Mouse (Mus musculus) ES-CJ7 (cell line): ENCODE data around the gene Msmo1.

Source experiments
- DNase-seq: peaks from one replicate; pipeline ENCODE4 v3.0.0; 2011; ENCODE audit warnings: low read depth, low spot score

The Msmo1 gene

DNA sequence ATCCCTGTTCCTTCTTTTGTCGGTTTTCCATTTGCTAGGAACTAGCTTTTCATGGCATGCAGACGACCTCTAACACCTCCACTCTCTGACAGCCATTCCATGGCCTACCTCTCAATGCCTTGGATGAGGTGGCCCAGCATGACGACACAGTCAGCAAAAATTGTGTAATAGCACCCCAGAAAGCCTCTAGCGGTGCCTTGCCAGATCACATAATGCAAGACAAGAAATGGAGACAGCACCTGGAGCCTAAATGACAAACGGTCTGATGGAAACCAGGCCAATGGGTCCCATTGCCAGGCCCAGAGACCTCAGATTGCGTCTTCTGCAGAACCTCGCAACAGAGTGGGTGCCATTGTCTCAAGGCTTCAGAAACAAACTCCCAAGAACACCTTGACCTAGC, 21.1 kb downstream of the Msmo1 start:
- no peak for DNase-seq

DNA sequence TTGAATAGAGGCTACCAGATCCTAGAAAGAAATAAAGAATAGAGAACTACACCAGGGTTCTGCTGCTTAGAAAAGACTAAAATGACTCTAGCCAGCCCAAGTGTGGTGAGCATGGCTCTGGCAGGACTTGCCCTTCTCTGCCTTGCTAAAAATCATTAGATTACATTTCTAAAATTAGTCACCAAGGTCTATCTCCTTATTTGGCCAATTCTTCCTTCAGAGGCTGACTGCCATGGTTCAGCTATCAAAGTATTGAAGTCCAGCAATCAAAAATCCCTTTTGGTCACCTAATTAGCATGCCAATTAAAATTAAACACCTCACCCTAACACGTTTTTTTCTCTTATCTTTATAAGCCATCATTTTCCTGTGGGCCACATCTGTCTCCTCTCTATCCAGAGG, 22.0 kb downstream of the Msmo1 start:
- no peak for DNase-seq

DNA sequence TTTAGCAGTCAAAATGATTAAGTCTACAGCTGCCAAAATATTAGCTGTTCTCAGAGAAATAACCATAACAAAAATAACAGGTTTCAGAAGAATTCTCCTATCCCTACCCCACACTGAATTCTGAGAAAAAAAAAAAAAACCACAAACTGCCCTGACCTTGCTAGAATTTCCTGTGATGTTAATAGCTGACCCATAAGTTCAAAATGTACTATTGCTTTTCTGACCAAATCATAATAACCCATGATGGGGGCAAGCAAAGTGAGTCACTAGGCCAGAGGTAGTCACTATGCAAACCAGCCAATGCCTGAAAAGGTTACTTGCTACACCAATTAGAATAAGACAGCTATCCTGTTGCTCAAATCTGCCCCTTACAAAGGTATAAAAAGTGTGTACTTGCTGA, 26.1 kb downstream of the Msmo1 start:
- no peak for DNase-seq

DNA sequence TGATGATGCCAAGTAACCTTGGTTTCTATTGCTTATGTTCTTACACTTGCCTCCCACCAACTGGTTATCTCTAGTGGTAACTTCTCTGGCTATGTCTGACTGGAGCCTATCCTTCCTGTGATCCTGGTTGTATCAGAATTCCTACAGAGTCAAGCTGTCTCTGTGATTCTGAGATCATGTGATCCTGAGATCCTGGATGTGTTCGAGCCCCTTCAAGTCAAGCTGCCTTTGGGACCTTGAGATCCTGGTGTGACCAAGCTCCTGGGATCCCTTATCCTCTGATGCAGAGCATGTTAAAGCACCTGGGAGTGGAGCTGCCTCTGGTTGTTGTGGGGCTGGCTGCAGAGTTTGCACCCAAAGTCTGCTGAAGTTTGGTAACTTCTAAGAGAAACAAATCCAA, 30.4 kb downstream of the Msmo1 start:
- no peak for DNase-seq

GRCm38 (mm10) chr8:64692651-64693201, 40.9 kb downstream of the Msmo1 start, which contains the start of gene Cpe:
TSS of gene Cpe (minus strand) at chr8:64693054.
- DNase-seq, result peak; percentile 90

GRCm38 (mm10) chr8:64691591-64692401, 41.8 kb downstream of the Msmo1 start:
- no peak for DNase-seq

DNA sequence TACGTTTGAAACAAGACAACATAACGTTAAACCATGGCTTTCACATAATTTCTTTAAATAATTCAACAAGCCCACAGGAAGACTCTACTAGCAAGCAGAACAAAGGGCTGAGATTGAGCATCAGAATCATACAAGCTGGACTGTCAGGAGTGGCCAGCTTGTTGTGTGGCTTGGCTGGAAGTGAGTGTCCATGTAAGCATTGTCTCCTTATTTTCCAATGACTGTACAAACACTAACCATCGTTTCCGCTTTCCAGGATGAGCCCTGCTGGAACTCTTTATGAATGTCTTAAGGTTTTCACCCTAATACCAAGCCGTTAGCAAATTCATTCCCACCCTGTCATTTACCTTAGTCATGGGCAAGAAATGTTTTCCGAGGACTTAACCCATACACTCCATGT, 42.7 kb downstream of the Msmo1 start:
- no peak for DNase-seq

DNA sequence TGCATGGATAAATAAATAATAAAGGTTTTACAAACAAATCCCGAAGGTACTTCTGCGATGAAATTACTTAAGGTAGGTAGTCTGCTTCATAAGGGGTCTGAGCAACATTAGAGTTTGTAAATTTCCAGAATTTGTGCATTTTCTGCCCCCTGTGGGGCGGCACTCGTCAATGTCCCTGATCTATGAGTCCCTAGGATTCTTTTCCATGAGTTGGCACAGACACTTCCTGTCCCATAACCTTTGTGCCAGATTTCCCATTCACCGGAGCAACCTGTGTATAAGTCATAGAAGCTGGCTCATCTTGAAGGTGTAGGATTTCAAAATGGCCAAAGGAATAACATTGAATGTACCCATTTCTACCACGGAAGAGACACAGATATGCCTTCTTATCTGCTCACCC, 43.3 kb downstream of the Msmo1 start:
- DNase-seq, result no peak

DNA sequence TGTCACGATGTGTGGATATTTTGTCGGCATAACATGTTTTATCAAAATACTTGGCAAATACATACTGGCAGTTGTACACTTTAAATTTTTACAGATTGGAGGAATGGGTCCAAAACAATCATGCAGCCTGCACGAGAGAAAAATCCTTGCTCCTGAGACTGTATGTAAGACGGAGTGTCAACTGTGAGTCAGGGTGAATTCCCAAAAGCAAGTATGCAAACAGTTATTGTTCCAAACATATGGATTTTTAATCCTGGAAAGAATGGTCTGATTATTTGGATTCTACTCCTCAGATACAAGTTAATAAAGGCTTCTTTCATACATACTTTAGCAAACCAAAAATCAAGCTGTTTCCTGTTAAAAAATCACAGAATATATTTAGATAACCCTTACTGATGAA, 44.9 kb downstream of the Msmo1 start:
- DNase-seq, result no peak

- no peak for DNase-seq
Measured at GRCm38 (mm10) chr8:64688161-64688560, 45.4 kb downstream of the Msmo1 start.

DNA sequence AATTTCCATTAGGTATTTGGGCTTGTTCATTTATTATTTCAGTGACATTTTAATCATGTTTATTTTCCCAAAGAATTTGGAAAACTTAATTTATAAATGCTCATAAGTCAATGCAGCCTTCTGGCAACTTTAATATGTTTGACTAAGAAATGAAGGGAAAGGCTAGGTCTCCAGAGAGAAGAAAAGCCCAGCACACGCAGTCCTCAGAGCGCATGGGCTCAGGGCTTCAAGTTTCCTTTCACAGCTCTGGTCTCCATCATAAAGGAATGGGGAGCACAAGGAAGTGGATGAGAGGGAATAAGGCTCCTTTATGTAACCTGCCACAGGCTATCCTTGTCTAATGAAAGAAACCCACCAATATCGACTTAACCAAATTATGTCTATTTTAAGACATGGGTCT, 51.1 kb downstream of the Msmo1 start:
- no peak for DNase-seq

DNA sequence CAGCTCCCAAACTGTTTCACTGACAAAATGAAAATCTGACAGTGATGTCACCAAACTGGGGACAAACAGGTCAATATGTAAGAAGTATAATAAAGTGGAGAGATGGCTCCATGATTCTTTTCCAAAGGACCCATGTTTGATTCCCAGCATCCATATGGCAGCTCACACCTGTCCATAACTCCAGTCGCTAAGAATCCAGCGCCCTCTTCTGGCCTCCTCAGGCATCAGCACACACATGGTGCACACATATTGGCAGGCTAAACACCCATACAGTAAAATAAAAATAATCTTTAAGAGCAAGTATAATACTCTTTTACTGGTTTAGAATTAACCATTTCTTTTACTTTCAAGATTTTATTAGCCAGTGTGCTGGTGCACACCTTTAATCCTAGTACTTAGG, 57.2 kb downstream of the Msmo1 start:
- peak; percentile 33 for DNase-seq

GRCm38 (mm10) chr8:64674951-64675585, 58.5 kb downstream of the Msmo1 start:
- no peak for DNase-seq

DNA sequence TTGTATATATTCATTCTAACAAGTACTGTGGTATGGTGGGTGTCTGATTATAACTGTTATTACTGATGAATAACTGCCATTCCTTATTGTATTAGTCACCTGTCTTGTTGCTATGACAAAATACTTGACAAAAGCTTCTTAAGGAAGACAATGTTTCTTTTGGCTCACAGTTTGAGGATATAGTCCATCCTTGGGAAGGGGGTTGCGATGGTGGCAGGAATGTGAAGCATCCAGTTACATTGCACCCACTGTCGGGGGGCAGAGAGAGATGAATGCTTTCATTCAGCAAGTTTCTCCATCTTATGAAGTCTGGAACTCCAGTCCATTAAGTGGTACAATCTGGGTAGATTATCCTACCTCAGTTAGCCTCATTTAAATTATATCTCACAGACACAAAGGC, 60.7 kb downstream of the Msmo1 start:
- no peak for DNase-seq

GRCm38 (mm10) chr8:64671937-64672336, 61.7 kb downstream of the Msmo1 start:
- no peak for DNase-seq
